Mouse (Mus musculus) hindbrain, embryonic 10.5 days (tissue): ENCODE data around the gene BC035947. TPM values are rescaled to one million over a fixed set of nuclear protein-coding genes. Genes with fewer than 3 reads are reported as not detected.

Source experiments
- DNase-seq: peaks from one replicate; pipeline ENCODE4 v3.0.0-alpha.2; 2017; ENCODE audit warnings: low spot score
- H3K27ac ChIP-seq: fragments of 300-500 bp; sonication (generic); 2 replicates; pipeline ENCODE4 v1.5.1; 2016; ENCODE audit warnings: mild to moderate bottlenecking, moderate library complexity
- H3K27me3 ChIP-seq: fragments of 300-500 bp; sonication (generic); 2 replicates; pipeline ENCODE4 v1.6.1; 2016; ENCODE audit warnings: mild to moderate bottlenecking; ENCODE audit not compliant: poor library complexity, insufficient read depth, severe bottlenecking
- H3K36me3 ChIP-seq: fragments of 300-500 bp; sonication (generic); 2 replicates; pipeline ENCODE4 v1.6.1; 2016; ENCODE audit warnings: mild to moderate bottlenecking, moderate library complexity
- H3K4me1 ChIP-seq: fragments of 300-500 bp; sonication (generic); replicated peaks from 2 replicates; pipeline ENCODE4 v1.6.1; 2016; ENCODE audit warnings: mild to moderate bottlenecking
- H3K4me3 ChIP-seq: fragments of 300-500 bp; sonication (generic); 2 replicates; pipeline ENCODE4 v1.5.1; 2016; ENCODE audit warnings: mild to moderate bottlenecking, moderate library complexity
- H3K9me3 ChIP-seq: fragments of 300-500 bp; sonication (generic); 2 replicates; pipeline ENCODE4 v1.6.1; 2016; ENCODE audit warnings: mild to moderate bottlenecking, moderate library complexity
- WGBS: fragments of 180-500 bp; shearing (Covaris S2); methylation state at CpG from one replicate; pipeline ENCODE4 v1.1.7; 2016; 5-methylcytosine and 5-hydroxymethylcytosine counted together
- polyA plus RNA-seq: library from polyadenylated mRNA; unstranded; fragments of >200 nt; fragmentation: Nextera tagmentation; extraction: Ambion mirVana; gene quantifications from 2 replicates; pipeline ENCODE4 v1.2.1, GENCODE M21; 2016

The BC035947 gene
- polyA plus RNA-seq, 1 experiment from 2014 or later, result 0.39 TPM

- no peaks in the 10 kb centered on the region for H3K27me3 ChIP-seq
- H3K4me3 ChIP-seq, result peak overlapping the region; percentile 98
- peak overlapping the region; percentile 98 for H3K27ac ChIP-seq
- no peaks in the 10 kb centered on the region for H3K9me3 ChIP-seq
- under 1% methylated on average over 28 of the region's 28 CpGs for WGBS
- no peak for DNase-seq
- H3K36me3 ChIP-seq, result no peaks in the 10 kb centered on the region; the same call in 1 of the 2 replicates
- peaks cover 37% of the 10 kb centered on the region for H3K4me1 ChIP-seq
Observed at GRCm38 (mm10) chr1:78488427-78488751, 23.6 kb downstream of the BC035947 start.

GRCm38 (mm10) chr1:78484361-78484760 is 27.6 kb downstream of the BC035947 start:
- DNase-seq, result no peak

GRCm38 (mm10) chr1:78483430-78483829 is 28.5 kb downstream of the BC035947 start:
- 92% methylated on average over 3 of the region's 3 CpGs for WGBS
- Histone ChIP-seq H3K36me3 (peaks cover 27% of the 10 kb centered on the region), H3K4me3 (no peak overlapping the region), H3K9me3 (no peaks in the 10 kb centered on the region), H3K4me1 (peaks cover 29% of the 10 kb centered on the region), H3K27me3 (no peaks in the 10 kb centered on the region), H3K27ac (no peak overlapping the region)
- no peak for DNase-seq

More at GRCm38 (mm10) chr1:78484361-78484760, 27.6 kb downstream of the BC035947 start:
- Histone ChIP-seq H3K27ac (no peak overlapping the region), H3K36me3 (peaks cover 19% of the 10 kb centered on the region), H3K27me3 (no peaks in the 10 kb centered on the region), H3K4me3 (no peak overlapping the region), H3K4me1 (peaks cover 30% of the 10 kb centered on the region), H3K9me3 (no peaks in the 10 kb centered on the region)
- 57% methylated on average over 2 of the region's 2 CpGs for WGBS

- Histone ChIP-seq H3K36me3 (peaks cover 84% of the 10 kb centered on the region), H3K27ac (no peak overlapping the region), H3K4me3 (no peak overlapping the region), H3K27me3 (no peaks in the 10 kb centered on the region), H3K4me1 (no peaks in the 10 kb centered on the region), H3K9me3 (no peaks in the 10 kb centered on the region)
- 96% methylated on average over 5 of the region's 5 CpGs for WGBS
- no peak for DNase-seq
Observed at GRCm38 (mm10) chr1:78472441-78472840, 39.5 kb downstream of the BC035947 start.

GRCm38 (mm10) chr1:78454659-78455058 is 57.3 kb downstream of the BC035947 start:
- no peaks in the 10 kb centered on the region for H3K27me3 ChIP-seq
- no peaks in the 10 kb centered on the region for H3K4me1 ChIP-seq
- H3K9me3 ChIP-seq, result no peaks in the 10 kb centered on the region
- peak; percentile 49 for DNase-seq
- H3K4me3 ChIP-seq, result no peak overlapping the region
- H3K36me3 ChIP-seq, result peaks cover 87% of the 10 kb centered on the region
- 38% methylated on average over 7 of the region's 7 CpGs for WGBS
- H3K27ac ChIP-seq, result no peak overlapping the region

GRCm38 (mm10) chr1:78453886-78454285 is 58.1 kb downstream of the BC035947 start:
- Histone ChIP-seq H3K27me3 (no peaks in the 10 kb centered on the region), H3K4me3 (no peak overlapping the region), H3K27ac (no peak overlapping the region), H3K9me3 (no peaks in the 10 kb centered on the region), H3K36me3 (peaks cover 81% of the 10 kb centered on the region), H3K4me1 (no peaks in the 10 kb centered on the region)
- DNase-seq, result no peak
- 96% methylated on average over 8 of the region's 8 CpGs for WGBS

GRCm38 (mm10) chr1:78452544-78452943 is 59.4 kb downstream of the BC035947 start:
- H3K36me3 ChIP-seq, result peaks cover 79% of the 10 kb centered on the region

GRCm38 (mm10) chr1:78451070-78451854 is 60.7 kb downstream of the BC035947 start:
- Histone ChIP-seq H3K4me1 (no peaks in the 10 kb centered on the region), H3K36me3 (peaks cover 75% of the 10 kb centered on the region), H3K27ac (no peak overlapping the region), H3K4me3 (no peak overlapping the region), H3K27me3 (no peaks in the 10 kb centered on the region), H3K9me3 (no peaks in the 10 kb centered on the region)
- DNase-seq, result no peak
- 88% methylated on average over 12 of the region's 12 CpGs for WGBS

More at GRCm38 (mm10) chr1:78452544-78452943, 59.4 kb downstream of the BC035947 start:
- H3K27ac ChIP-seq, result no peak overlapping the region
- H3K4me1 ChIP-seq, result no peaks in the 10 kb centered on the region
- no peak for DNase-seq
- H3K9me3 ChIP-seq, result no peaks in the 10 kb centered on the region
- H3K27me3 ChIP-seq, result no peaks in the 10 kb centered on the region
- no peak overlapping the region for H3K4me3 ChIP-seq
- WGBS, result 92% methylated on average over 6 of the region's 6 CpGs

GRCm38 (mm10) chr1:78448091-78448490 is 63.9 kb downstream of the BC035947 start:
- Histone ChIP-seq H3K4me1 (no peaks in the 10 kb centered on the region), H3K9me3 (no peaks in the 10 kb centered on the region), H3K36me3 (peaks cover 81% of the 10 kb centered on the region), H3K27ac (no peak overlapping the region), H3K4me3 (no peak overlapping the region), H3K27me3 (no peaks in the 10 kb centered on the region)
- no peak for DNase-seq
- WGBS, result 85% methylated on average over 1 of the region's 1 CpGs

Other genes with a start within 250 kb of the BC035947 start
- 1.8 and 3.2 TPM in 2 replicates for gene Sgpp2, start 201.8 kb downstream of the BC035947 start, polyA plus RNA-seq
- 123 and 131 TPM in 2 replicates for gene Farsb, start 23.3 kb downstream of the BC035947 start, polyA plus RNA-seq
- gene Mogat1, start 1.2 kb downstream of the BC035947 start, polyA plus RNA-seq, result 1.0 TPM in 1 of 2 replicates, not detected in the other
- 62.1 and 74.8 TPM in 2 replicates for gene Acsl3, start 145.7 kb upstream of the BC035947 start, polyA plus RNA-seq
- 2.8 and 4.3 TPM in 2 replicates for gene Utp14b, start 145.9 kb upstream of the BC035947 start, polyA plus RNA-seq